In the genomic region with DNA sequence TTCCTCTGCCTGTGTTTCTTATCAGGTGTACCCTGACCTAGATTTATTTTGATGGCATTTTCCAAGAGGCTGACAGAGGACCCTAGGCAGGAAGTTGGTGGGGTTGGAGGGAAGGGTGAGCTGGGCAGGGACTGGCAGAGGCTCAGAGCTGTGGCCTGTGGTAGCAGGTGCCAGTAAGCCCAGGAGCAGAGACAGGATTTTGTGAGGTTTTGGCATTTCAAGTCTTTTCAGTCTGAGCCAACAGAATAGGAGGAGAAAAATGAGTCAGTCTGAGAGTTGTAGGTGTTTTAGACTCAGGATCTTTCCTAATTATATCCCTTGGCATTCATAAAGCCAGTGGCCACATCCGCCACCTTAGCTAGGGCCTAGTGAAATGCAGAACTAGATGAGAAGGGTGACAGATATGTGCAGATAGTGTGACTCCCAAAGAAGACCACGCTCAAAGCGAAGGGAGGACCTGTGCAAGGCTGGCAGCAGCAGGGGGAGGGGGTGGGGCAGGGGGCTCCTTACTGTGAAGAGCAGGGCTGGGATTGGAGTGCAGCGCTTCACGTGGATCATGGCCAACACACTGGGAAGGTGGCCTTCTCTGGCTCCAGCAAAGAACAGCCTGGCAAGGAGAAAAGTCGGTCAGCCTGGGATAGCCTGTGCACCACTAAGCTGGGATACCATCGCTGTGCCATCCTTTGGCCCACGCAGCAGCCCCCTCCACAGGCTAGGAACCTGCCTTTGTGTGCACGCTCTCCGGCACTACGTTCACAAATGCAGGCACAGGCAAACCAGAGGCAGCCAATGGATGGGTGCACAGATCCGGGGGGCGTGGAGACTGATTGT, we compare ENCODE assay signal across 18 mouse cellular contexts. TPM values are rescaled to one million over a fixed set of nuclear protein-coding genes. Genes with fewer than 3 reads are reported as not detected.
A peak's percentile ranks its signal among the peaks of the same experiment; 100 is the strongest.
DNase-seq lines count a peak whose midpoint lies in the region; ATAC-seq lines count a peak whose summit lies in the region.
"Had no signal": no experiment of that assay in that cellular context is flagged by ENCODE, and none has a peak within 500 bp of the region (broad histone marks: within the 10 kb centered on the region; RNA-seq: fewer than 3 reads in every experiment).

No protein-coding gene starts in this region.

- peak; percentile 58; the same call in 1 of the 2 replicates for ATAC-seq in forebrain, embryonic 15.5 days (replicated peaks)
- no peak for ATAC-seq in forebrain, embryonic 12.5 days (ENCODE audit: low FRiP score)
- no peak for ATAC-seq in midbrain, embryonic 13.5 days
- ATAC-seq in midbrain, embryonic 14.5 days (ENCODE audit: low FRiP score, low TSS enrichment) = no peak
- ATAC-seq in intestine, embryonic 16.5 days = peak; percentile 47; the same call in 1 of the 2 replicates

- 56% methylated on average over 13 of the region's 13 CpGs for WGBS in forebrain, embryonic 15.5 days
- 63% methylated on average over 13 of the region's 13 CpGs for WGBS in forebrain, embryonic 12.5 days
- WGBS in midbrain, embryonic 13.5 days = 59% methylated on average over 13 of the region's 13 CpGs
- WGBS in midbrain, embryonic 14.5 days = 61% methylated on average over 13 of the region's 13 CpGs
- 73% methylated on average over 13 of the region's 13 CpGs for WGBS in intestine, embryonic 16.5 days

- no peak overlapping the region for H3K4me3 ChIP-seq in forebrain, embryonic 15.5 days
- H3K4me3 ChIP-seq in forebrain, embryonic 12.5 days (replicated peaks) = no peak overlapping the region
- no peak overlapping the region for H3K4me3 ChIP-seq in midbrain, embryonic 13.5 days (replicated peaks)
- H3K4me3 ChIP-seq in midbrain, embryonic 14.5 days (replicated peaks; ENCODE audit: low read depth, low read length) = no peak overlapping the region
- no peak overlapping the region for H3K4me3 ChIP-seq in intestine, embryonic 16.5 days (ENCODE audit: low read length)
- H3K4me3 ChIP-seq: embryonic facial prominence, embryonic 12.5 days; liver, embryonic 13.5 days had no signal

- peak overlapping the region; percentile 61 for H3K27ac ChIP-seq in forebrain, embryonic 15.5 days (replicated peaks)
- H3K27ac ChIP-seq in forebrain, embryonic 12.5 days = no peak overlapping the region
- no peak overlapping the region for H3K27ac ChIP-seq in midbrain, embryonic 13.5 days
- H3K27ac ChIP-seq in midbrain, embryonic 14.5 days (replicated peaks; ENCODE audit: low read depth, low read length) = no peak overlapping the region
- H3K27ac ChIP-seq in intestine, embryonic 16.5 days (ENCODE audit: low read length) = peak overlapping the region; percentile 49
- H3K27ac ChIP-seq: embryonic facial prominence, embryonic 12.5 days; liver, embryonic 13.5 days had no signal

- peak overlapping the region; percentile 13 for H3K4me2 ChIP-seq in forebrain, embryonic 15.5 days (replicated peaks)
- H3K4me2 ChIP-seq in forebrain, embryonic 12.5 days = no peak overlapping the region
- no peak overlapping the region for H3K4me2 ChIP-seq in midbrain, embryonic 13.5 days (replicated peaks)
- no peak overlapping the region for H3K4me2 ChIP-seq in midbrain, embryonic 14.5 days (ENCODE audit: low read length)
- H3K4me2 ChIP-seq in intestine, embryonic 16.5 days (ENCODE audit: low read depth, low read length) = no peak overlapping the region
- H3K4me2 ChIP-seq: embryonic facial prominence, embryonic 12.5 days; liver, embryonic 13.5 days had no signal

- DNase-seq in midbrain, embryonic 14.5 days = no peak
- peak; percentile 69 for DNase-seq in cerebellum, adult 9-11 months
- no peak for DNase-seq in c-Kit-positive CD71-positive TER-119-positive erythroid progenitor cells, embryonic 14.5 days (ENCODE audit: low spot score)
- DNase-seq in heart, adult 18-20 months = no peak
- DNase-seq: heart, postnatal 14 days; kidney, adult 11 months; kidney, postnatal 36 days; liver, embryonic 13.5 days had no signal

- no peaks in the 10 kb centered on the region for H3K9me3 ChIP-seq in forebrain, embryonic 15.5 days
- no peaks in the 10 kb centered on the region for H3K9me3 ChIP-seq in forebrain, embryonic 12.5 days
- no peaks in the 10 kb centered on the region for H3K9me3 ChIP-seq in midbrain, embryonic 13.5 days
- H3K9me3 ChIP-seq in midbrain, embryonic 14.5 days (ENCODE audit: control insufficient read depth, low read length) = no peaks in the 10 kb centered on the region
- H3K9me3 ChIP-seq in intestine, embryonic 16.5 days (ENCODE audit: control insufficient read depth, low read length) = no peaks in the 10 kb centered on the region
- H3K9me3 ChIP-seq: embryonic facial prominence, embryonic 12.5 days; liver, embryonic 13.5 days had no signal

- H3K36me3 ChIP-seq in forebrain, embryonic 15.5 days = no peaks in the 10 kb centered on the region
- no peaks in the 10 kb centered on the region for H3K36me3 ChIP-seq in forebrain, embryonic 12.5 days (replicated peaks)
- no peaks in the 10 kb centered on the region for H3K36me3 ChIP-seq in midbrain, embryonic 13.5 days
- no peaks in the 10 kb centered on the region for H3K36me3 ChIP-seq in midbrain, embryonic 14.5 days (ENCODE audit: control insufficient read depth, insufficient read depth, low read length)
- H3K36me3 ChIP-seq in intestine, embryonic 16.5 days (ENCODE audit: control insufficient read depth, insufficient read depth, low read length) = 0 out of 2 replicates have a peak, but pooled peaks cover 3% of the 10 kb centered on the region
- H3K36me3 ChIP-seq: embryonic facial prominence, embryonic 12.5 days; liver, embryonic 13.5 days had no signal

- H3K9ac ChIP-seq in forebrain, embryonic 15.5 days (replicated peaks) = no peak overlapping the region
- H3K9ac ChIP-seq in forebrain, embryonic 12.5 days = no peak overlapping the region
- H3K9ac ChIP-seq in midbrain, embryonic 13.5 days (replicated peaks) = 0 out of 2 replicates have a peak overlapping the region, but pooled peaks have one; percentile 10
- no peak overlapping the region for H3K9ac ChIP-seq in midbrain, embryonic 14.5 days (replicated peaks; ENCODE audit: low read length)
- peak overlapping the region; percentile 32 for H3K9ac ChIP-seq in intestine, embryonic 16.5 days (ENCODE audit: low read depth, low read length)
- H3K9ac ChIP-seq: embryonic facial prominence, embryonic 12.5 days; liver, embryonic 13.5 days had no signal

- peaks cover 9% of the 10 kb centered on the region for H3K4me1 ChIP-seq in forebrain, embryonic 15.5 days
- H3K4me1 ChIP-seq in forebrain, embryonic 12.5 days = 0 out of 2 replicates have a peak, but pooled peaks cover 3% of the 10 kb centered on the region
- no peaks in the 10 kb centered on the region for H3K4me1 ChIP-seq in midbrain, embryonic 13.5 days (replicated peaks)
- H3K4me1 ChIP-seq in midbrain, embryonic 14.5 days (ENCODE audit: control insufficient read depth, insufficient read depth, low read length) = no peaks in the 10 kb centered on the region
- peaks cover 9% of the 10 kb centered on the region for H3K4me1 ChIP-seq in intestine, embryonic 16.5 days (ENCODE audit: control insufficient read depth, insufficient read depth, low read length)
- H3K4me1 ChIP-seq: embryonic facial prominence, embryonic 12.5 days had no signal

- H3K27me3 ChIP-seq in forebrain, embryonic 15.5 days = no peaks in the 10 kb centered on the region
- H3K27me3 ChIP-seq in forebrain, embryonic 12.5 days = no peaks in the 10 kb centered on the region
- H3K27me3 ChIP-seq in midbrain, embryonic 13.5 days = no peaks in the 10 kb centered on the region; the same call in 1 of the 2 replicates
- no peaks in the 10 kb centered on the region for H3K27me3 ChIP-seq in midbrain, embryonic 14.5 days (ENCODE audit: control insufficient read depth, insufficient read depth, low read length)
- H3K27me3 ChIP-seq in intestine, embryonic 16.5 days (replicated peaks; ENCODE audit: control insufficient read depth, insufficient read depth, low read length) = no peaks in the 10 kb centered on the region
- H3K27me3 ChIP-seq: embryonic facial prominence, embryonic 12.5 days; liver, embryonic 13.5 days had no signal

RNA-seq across cellular contexts. Expression of gene Cebpe, which starts 17.1 kb away (rescaled TPM):
- not detected in 2 replicates for polyA plus RNA-seq in forebrain, embryonic 15.5 days (2015; fragmentation: Nextera tagmentation; extraction: Ambion mirVana)
- polyA plus RNA-seq in forebrain, embryonic 12.5 days (2016; fragmentation: Nextera tagmentation; extraction: Ambion mirVana) = not detected in 2 replicates
- polyA plus RNA-seq in midbrain, embryonic 13.5 days (2015; fragmentation: Nextera tagmentation; extraction: Ambion mirVana) = not detected in 2 replicates
- polyA plus RNA-seq in midbrain, embryonic 14.5 days (2014; fragmentation: Nextera tagmentation; extraction: Ambion mirVana) = not detected in 2 replicates
- polyA plus RNA-seq in intestine, embryonic 16.5 days (2015; fragmentation: Nextera tagmentation; extraction: Ambion mirVana) = 0.28 TPM in 1 of 2 replicates, not detected in the other
- not detected for total RNA-seq in heart, adult 18-20 months (2021)
- total RNA-seq: heart, adult 8-10 months; heart, postnatal 14 days; MEL had no signal
- polyA plus RNA-seq: C2C12; neural tube, embryonic 14.5 days; thymus, postnatal 0 days had no signal

RNA-seq across cellular contexts. Expression of gene Gm29776, which starts 30.4 kb away (rescaled TPM):
- polyA plus RNA-seq in forebrain, embryonic 15.5 days (2015; fragmentation: Nextera tagmentation; extraction: Ambion mirVana) = 0.23 and 0.25 TPM in 2 replicates
- polyA plus RNA-seq in forebrain, embryonic 12.5 days (2016; fragmentation: Nextera tagmentation; extraction: Ambion mirVana) = not detected in 2 replicates
- polyA plus RNA-seq in midbrain, embryonic 13.5 days (2015; fragmentation: Nextera tagmentation; extraction: Ambion mirVana) = 0.27 and 0.32 TPM in 2 replicates
- polyA plus RNA-seq in midbrain, embryonic 14.5 days (2014; fragmentation: Nextera tagmentation; extraction: Ambion mirVana) = 0.20 TPM in 2 replicates
- 0.07 and 0.15 TPM in 2 replicates for polyA plus RNA-seq in intestine, embryonic 16.5 days (2015; fragmentation: Nextera tagmentation; extraction: Ambion mirVana)
- not detected for total RNA-seq in heart, adult 18-20 months (2021)
- total RNA-seq: heart, adult 8-10 months; heart, postnatal 14 days; MEL had no signal
- polyA plus RNA-seq: C2C12 had no signal

RNA-seq across cellular contexts. Expression of gene Acin1, which starts 42.3 kb away (rescaled TPM):
- 171 and 181 TPM in 2 replicates for polyA plus RNA-seq in forebrain, embryonic 15.5 days (2015; fragmentation: Nextera tagmentation; extraction: Ambion mirVana)
- polyA plus RNA-seq in forebrain, embryonic 12.5 days (2016; fragmentation: Nextera tagmentation; extraction: Ambion mirVana) = 188 and 190 TPM in 2 replicates
- polyA plus RNA-seq in midbrain, embryonic 13.5 days (2015; fragmentation: Nextera tagmentation; extraction: Ambion mirVana) = 185 and 187 TPM in 2 replicates
- 128 and 143 TPM in 2 replicates for polyA plus RNA-seq in midbrain, embryonic 14.5 days (2014; fragmentation: Nextera tagmentation; extraction: Ambion mirVana)
- polyA plus RNA-seq in intestine, embryonic 16.5 days (2015; fragmentation: Nextera tagmentation; extraction: Ambion mirVana) = 78.7 and 82.6 TPM in 2 replicates
- 10 to 100 TPM; 64.7 to 81.3 TPM for total RNA-seq in heart, adult 18-20 months (2021)

RNA-seq across cellular contexts. Expression of gene 1700123O20Rik, which starts 43.0 kb away (rescaled TPM):
- 71.2 and 71.6 TPM in 2 replicates for polyA plus RNA-seq in forebrain, embryonic 15.5 days (2015; fragmentation: Nextera tagmentation; extraction: Ambion mirVana)
- polyA plus RNA-seq in forebrain, embryonic 12.5 days (2016; fragmentation: Nextera tagmentation; extraction: Ambion mirVana) = 87.5 and 89.7 TPM in 2 replicates
- polyA plus RNA-seq in midbrain, embryonic 13.5 days (2015; fragmentation: Nextera tagmentation; extraction: Ambion mirVana) = 75.4 and 76.6 TPM in 2 replicates
- 74.0 and 79.1 TPM in 2 replicates for polyA plus RNA-seq in midbrain, embryonic 14.5 days (2014; fragmentation: Nextera tagmentation; extraction: Ambion mirVana)
- 82.0 and 90.2 TPM in 2 replicates for polyA plus RNA-seq in intestine, embryonic 16.5 days (2015; fragmentation: Nextera tagmentation; extraction: Ambion mirVana)
- total RNA-seq in heart, adult 18-20 months (2021) = 10 to 100 TPM; 15.4 to 15.5 TPM

RNA-seq across cellular contexts. Expression of gene Slc7a8, which starts 52.7 kb away (rescaled TPM):
- polyA plus RNA-seq in forebrain, embryonic 15.5 days (2015; fragmentation: Nextera tagmentation; extraction: Ambion mirVana) = 6.4 and 8.2 TPM in 2 replicates
- polyA plus RNA-seq in forebrain, embryonic 12.5 days (2016; fragmentation: Nextera tagmentation; extraction: Ambion mirVana) = 2.3 and 2.7 TPM in 2 replicates
- 4.6 and 4.9 TPM in 2 replicates for polyA plus RNA-seq in midbrain, embryonic 13.5 days (2015; fragmentation: Nextera tagmentation; extraction: Ambion mirVana)
- 5.7 and 7.6 TPM in 2 replicates for polyA plus RNA-seq in midbrain, embryonic 14.5 days (2014; fragmentation: Nextera tagmentation; extraction: Ambion mirVana)
- polyA plus RNA-seq in intestine, embryonic 16.5 days (2015; fragmentation: Nextera tagmentation; extraction: Ambion mirVana) = 45.7 and 60.3 TPM in 2 replicates
- 1 to 10 TPM; 3.1 to 3.3 TPM for total RNA-seq in heart, adult 18-20 months (2021)
- polyA plus RNA-seq: C2C12 had no signal

Comparison
In these comparisons a context has a peak if more than half of its experiments do, and no peak if none do; other contexts are left out.
1. ATAC-seq: peak in forebrain, embryonic 15.5 days (single experiment) and intestine, embryonic 16.5 days (single experiment); none in forebrain, embryonic 12.5 days (single experiment), midbrain, embryonic 13.5 days (single experiment) and midbrain, embryonic 14.5 days (single experiment).
2. H3K27ac ChIP-seq: peak in forebrain, embryonic 15.5 days (single experiment) and intestine, embryonic 16.5 days (single experiment); none in forebrain, embryonic 12.5 days (single experiment), midbrain, embryonic 13.5 days (single experiment) and midbrain, embryonic 14.5 days (single experiment).
3. H3K9ac ChIP-seq: peak in midbrain, embryonic 13.5 days (single experiment) and intestine, embryonic 16.5 days (single experiment); none in forebrain, embryonic 15.5 days (single experiment), forebrain, embryonic 12.5 days (single experiment) and midbrain, embryonic 14.5 days (single experiment).